Mouse (Mus musculus) urinary bladder, adult 2 months (tissue): ENCODE results near the gene Epha10. TPM values are rescaled to one million over a fixed set of nuclear protein-coding genes. Genes with fewer than 3 reads are reported as not detected.
"Not testable (repeated sequence)": the region's sequence is repeated elsewhere in the genome, so short reads cannot be mapped to it uniquely, and the experiment has no call there.

Source experiments
- DNase-seq: peaks from one replicate; pipeline ENCODE4 v3.0.0; 2022; ENCODE audit warnings: low spot score
- polyA plus RNA-seq: library from polyadenylated mRNA; depleted of rRNA; stranded (reverse); fragments of >200 nt; gene quantifications from 2 replicates; pipeline ENCODE4 v1.2.3, GENCODE M21; 2012

Gene Epha10
- polyA plus RNA-seq, 1 experiment, result not detected

DNA sequence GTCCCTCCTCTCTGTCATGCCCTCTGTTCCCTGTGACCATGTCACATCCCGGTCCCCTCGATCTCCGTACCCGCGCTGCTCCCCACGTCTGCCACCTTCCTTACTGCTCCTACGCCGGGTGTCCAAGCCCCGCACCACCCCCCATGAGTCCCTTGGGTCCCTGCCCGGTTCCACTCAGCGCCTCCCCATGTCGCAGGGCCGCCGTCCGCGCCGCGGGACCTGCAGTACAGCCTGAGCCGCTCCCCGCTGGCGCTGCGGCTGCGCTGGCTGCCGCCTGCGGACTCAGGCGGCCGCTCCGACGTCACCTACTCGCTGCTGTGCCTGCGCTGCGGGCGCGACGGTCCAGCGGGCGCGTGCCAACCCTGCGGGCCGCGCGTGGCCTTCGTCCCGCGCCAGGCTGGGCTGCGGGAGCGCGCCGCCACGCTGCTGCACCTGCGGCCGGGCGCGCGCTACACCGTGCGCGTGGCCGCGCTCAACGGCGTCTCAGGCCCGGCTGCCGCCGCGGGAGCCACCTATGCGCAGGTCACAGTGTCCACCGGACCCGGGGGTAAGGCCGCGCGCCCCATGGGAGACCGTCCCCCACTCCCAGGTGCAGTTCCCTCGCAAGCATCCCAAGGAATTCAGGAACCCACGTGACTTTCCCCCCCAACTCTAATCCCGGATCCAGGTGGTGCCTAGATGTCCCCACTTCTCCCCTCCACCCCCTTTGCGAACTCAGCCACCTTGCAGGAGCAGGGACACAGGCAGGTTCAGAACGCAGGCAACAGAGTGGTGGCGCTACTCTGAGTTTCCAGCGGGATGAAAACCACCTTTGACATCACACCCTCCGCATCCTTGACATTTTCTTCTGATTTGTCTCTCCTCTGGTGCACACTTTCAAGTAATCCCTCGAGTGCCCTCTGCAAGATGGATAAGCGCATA lies 14.1 kb downstream of the Epha10 start:
- DNase-seq, result no peak

DNA sequence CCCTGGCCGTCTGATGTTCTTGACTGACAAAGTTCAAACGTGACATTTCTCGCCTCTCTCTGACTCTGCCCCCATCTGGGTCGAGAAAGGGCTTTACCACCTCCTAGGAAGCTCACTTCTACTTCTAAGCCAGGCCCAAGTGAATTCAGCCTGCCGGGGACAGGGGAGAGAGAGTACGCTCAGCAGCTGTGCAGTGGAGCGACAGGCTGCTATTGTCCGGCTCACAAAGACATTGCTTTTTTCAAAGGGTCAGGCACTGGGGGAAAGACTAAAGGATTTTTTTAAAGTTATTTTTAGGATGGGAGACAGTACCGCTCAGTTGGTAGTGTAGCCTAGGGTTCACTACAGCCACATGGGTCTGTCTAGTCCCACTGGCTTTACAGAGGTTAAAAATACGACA lies 17.7 kb downstream of the Epha10 start:
- DNase-seq, result no peak

DNA sequence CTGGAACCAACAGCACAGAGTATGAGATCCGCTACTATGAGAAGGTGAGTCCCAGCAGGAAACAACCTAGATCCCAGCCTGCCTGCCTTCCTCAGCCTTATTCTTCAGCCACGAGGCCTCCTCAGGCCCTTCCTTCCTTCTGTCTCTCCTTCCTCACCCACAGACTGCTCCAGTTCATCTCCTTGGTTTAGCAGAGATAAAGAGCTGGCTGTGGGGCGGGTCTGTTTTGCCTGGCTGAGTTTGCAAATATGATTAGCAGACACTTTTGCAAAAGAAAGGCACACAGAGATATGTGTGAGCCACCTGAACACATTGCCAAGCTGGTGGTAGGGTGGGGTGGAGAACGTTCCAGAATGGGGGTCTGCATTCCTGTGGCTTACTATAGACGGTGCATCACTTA lies 19.2 kb downstream of the Epha10 start:
- DNase-seq, result no peak

DNA sequence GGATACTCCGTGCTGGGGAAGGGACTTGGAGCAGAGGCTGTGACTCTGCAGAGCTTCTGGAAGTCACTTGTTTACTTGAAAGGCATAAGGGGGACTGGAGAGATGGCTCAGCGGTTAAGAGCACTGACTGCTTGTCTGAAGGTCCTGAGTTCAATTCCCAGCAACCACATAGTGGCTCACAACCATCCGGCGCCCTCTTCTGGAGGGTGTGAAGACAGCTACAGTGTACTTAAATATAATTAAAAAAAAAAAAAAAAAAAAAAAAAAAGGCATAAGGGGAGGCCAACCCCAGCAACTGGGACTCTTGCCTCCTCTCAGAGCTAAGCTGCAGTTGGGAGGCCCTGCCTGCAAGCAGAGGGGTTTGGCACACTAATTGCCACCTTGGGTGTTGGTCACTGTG lies 24.7 kb downstream of the Epha10 start:
- DNase-seq, result no peak

DNA sequence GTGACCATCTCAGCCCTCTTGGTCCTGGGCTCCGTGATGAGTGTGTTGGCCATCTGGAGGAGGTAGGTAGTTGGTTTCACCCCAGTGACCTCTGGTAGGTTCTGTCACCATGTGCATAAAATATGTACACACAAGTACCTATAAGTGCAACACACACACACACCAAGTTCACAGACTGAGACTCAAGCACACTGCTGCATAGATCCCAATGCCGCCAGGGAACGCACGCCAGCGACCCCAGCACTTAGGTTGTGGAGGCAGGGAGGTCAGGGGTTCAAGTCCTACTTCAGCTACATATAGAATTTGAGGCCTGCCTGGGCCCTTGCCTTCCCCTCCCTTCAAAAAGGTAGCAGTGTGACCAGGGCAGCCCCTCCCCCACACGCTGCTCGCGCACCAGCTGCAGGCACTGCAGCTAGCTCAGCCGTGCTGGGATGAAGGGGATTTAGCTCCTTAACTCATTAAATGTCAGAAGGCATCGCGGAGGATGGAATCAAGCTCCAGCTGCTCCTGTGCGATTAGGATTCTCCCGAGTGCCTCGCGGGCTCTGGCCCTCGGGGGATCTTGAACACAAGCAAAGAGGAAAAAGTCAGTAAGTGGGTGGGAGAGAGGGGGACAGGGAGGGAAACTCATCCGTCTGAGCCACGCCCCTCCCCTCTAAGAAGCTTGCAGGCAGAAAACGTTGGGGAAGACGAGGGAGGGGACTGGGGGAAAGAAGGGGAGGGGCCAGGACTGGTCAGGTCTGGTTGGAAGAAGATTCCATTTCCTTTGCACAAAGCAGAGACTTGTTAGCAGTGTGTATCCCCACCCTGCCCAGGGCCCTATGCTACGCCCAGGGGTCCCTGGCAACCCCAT lies 25.5 kb downstream of the Epha10 start:
- DNase-seq, result no peak

DNA sequence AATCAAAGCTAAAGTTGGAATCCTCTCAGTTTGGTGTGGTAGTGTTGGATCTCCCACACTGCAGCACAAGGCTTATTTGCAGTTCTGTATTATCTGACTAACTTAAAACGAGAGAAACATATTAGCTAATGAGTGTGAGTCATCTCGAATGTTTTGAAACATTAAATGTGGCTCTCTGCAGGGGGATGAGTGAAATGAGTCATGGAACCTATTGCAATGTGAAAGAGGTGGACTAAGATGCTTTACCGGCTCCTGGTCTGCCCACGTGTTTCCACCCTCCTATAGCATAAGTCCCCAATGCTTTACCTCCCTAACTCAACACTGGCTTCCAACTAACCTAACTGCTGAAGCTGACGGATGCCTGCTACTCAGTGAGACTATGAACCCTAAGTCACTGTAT lies 47.4 kb downstream of the Epha10 start:
- DNase-seq, result no peak

DNA sequence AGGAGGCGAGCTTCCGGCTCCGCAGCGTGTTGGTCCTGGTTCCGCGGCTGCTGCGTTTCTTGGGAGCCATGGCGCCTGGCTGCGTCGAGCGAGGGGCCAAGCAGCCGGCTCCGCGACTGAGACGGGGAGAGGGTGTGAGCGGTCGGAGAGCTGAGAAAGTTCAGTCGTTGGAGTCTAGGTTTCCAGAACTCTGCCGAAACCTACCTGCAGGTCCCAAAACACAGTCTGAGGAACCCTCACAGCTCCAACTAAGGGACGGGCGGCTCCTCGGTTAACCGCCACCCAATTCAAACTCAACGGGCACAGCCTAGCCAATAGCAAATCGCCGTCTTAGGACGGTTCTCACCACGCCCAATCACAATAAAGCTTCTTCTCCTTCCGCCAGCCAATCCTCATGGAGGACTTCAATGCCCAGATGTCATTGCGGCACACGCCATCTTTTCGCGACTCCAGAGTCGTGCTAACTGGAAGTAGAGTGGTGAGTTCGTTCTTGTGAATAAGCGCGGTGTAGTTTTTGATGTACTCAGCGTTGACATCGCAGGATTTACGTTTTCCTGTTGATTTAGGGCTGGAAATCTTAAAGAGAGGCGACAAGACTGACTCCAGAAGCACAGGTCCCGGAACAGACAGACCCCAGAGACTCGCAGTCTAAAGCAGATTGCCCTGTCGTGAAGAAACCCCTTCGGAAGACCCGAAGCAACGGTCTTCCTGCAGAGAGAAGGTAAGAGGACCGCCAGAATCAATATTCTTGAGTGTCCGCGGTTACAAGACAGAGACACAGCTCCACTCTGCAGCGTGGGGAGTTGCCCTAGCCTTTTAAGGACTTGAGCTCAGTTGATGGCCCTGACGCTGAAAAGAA lies 56.1 kb downstream of the Epha10 start, which contains the start of gene 9930104L06Rik:
TSS of gene 9930104L06Rik (plus strand) at position 436 of the 859 bp plus-strand sequence.
- DNase-seq, result peak; percentile 77

DNA sequence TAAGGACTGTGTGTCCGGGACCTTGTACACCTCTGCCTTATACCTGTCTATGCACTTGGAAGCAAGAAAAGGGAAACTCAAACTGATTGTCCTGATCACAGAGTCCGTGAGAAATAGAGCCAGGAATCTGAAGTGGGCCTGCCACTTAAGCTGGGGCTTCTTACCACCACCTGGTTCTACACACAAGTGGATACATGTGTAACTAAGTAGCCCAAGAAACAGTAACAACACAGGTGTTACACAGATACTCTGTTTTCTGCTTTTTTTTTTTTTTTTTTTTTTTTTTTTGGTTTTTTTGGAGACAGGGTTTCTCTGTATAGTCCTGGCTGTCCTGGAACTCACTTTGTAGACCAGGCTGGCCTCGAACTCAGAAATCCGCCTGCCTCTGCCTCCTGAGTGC lies 58.5 kb downstream of the Epha10 start, which contains the start of gene Cdca8:
TSS of gene Cdca8 (minus strand) at position 101 of the 400 bp plus-strand sequence.
- not testable (repeated sequence) for DNase-seq

DNA sequence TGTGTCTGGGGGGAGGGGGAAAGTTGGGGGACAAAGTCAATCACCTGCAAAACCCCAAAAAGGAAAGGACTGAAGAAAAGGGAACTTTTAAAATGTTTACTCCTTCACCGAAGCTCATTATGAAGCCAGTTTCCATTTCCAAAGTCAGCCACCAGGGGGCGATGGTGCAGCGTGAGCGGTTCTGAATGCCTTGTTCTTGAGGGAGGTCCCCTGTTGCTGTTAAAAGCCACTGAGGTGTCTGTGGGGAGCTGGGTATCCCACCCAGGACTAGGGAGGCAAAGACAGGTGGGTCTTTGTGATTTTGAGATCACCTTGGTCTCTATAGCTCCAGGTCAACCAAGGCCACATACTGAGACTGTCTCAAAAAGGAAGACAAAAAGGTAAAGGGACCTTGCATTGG lies 62.3 kb downstream of the Epha10 start:
- DNase-seq, result peak; percentile 59

DNA sequence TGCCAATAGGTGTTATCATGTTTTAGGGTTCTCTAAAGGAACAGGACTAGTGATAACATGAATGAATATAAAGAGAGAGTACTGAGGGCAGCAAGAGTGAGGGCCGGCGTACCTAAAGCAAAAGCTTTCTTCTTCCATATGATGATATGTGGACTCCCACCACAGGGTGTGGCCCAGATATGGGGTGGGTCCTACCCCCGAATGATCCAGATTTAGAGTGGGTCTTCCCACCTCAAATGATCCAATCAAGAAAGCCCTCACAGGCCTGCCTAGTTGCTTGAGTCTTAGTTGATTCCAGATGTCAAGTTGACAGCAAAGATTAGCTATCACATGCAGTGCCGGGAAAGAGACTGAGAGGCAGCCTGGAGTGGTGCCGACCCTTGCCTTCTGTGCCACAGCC lies 63.1 kb downstream of the Epha10 start:
- no peak for DNase-seq

DNA sequence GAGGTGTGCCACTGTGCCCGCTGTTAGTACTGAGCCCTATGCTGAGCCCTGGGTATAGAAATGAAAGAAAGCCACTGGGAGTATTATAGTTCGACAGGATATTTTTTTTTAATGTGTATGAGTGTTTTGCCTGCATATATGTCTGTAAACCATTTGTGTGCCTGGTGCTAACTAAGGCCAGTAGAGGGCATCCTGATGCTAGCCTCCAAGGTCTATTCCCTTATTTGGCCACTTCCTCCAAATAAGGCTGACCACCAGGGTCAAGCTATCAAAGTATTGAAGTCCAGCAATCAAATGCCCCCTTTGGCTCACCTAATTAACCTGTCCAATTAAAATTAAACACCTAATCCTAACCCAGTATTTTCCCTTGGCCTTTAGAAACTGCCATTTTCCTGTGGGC lies 64.3 kb downstream of the Epha10 start:
- DNase-seq, result no peak

DNA sequence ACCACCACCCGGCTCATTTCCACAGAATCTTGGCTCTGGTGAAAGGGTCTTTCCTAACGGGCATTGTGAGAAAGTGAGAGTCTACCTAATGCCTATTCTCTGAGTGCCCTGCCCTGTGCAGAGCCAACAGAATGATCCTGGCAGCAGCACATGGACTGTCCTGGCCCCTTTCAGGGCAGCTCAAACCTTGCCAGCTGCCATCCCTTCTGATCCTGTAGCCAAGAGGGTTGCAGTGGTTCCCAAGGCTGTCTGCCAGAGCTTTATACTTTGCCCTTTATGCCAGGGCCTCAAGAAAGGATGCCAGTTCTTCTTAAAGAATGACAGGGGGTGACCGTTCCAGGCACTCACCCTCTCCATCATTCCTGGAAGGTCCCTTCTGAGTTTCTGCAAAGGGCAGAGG lies 68.8 kb downstream of the Epha10 start:
- no peak for DNase-seq

DNA sequence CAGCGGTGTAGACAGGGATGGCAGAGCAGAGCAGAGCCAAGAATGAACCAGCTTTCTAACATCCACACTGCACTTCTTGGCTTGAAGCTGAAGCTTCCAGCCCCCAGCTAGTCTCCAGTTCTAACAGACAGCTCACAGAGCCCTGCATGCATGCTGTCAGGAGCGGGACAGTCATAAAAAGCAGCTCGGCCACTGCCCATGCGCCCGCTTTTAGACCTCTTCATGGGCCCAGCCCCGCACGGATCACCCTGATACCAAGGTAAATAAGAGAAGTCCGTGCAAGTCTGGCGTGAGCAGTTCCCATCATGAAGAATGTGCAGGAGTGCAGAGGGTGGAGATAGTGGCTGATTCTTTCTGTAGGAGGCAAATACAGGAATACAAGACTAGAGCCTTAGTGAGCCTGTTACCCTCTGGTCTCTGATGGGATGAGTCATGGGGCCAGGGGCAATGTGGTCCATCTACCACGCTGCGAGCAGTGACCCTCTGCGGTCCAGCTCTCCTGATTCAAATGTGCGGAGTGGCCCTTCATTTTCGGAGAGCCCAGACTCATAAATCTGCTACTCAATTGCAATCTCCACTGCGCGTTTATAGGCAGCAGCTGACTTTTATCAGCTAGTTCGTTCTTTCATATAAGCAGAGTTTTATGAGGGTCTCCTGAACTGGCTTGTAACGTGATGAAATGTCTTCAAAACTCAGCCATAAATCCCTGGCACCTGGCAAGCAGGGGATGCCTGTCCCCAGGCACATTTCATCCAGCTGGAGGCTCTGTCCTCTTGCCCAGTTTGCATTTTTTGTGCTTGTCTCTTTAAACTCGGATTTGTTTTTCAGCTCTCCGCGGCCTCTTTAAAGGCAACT lies 69.7 kb downstream of the Epha10 start:
- no peak for DNase-seq

DNA sequence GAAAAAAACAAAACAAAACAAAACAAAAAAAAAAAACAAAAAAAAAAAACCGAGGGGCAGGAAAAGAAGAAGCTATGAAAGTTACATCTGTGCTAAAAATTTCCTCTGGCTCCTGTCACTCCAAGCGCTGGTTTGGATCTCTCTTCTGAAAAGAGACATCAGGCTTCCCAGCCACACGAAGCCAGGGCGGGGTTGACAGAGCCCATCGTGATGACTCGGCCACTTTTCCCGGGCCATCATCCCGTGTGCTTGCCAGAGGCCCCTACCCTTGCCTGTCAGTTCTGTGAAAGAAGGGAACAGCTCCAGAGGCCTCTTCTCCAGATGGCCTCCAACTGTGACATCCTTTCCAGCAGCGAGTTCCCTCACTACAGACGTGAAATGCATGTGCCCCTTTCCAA lies 70.3 kb downstream of the Epha10 start:
- no peak for DNase-seq

DNA sequence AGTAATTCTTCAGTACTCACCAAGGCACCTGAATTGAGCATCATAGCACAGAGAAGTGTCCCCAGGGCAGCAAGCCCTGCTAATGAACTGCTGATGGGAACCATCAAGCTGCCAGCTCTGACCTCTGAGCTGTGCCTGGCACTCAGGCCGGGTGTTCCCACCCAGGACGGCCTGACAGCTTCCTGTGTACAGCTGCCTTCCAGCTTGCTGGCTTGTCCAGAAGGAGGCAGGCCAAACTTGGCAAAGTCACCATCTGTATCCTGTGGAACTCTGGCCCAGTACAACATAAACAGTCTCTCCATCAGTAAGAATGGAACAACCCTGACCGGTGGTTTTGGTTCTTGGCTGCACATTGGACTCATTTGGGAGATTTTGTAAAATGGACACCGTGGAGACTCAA lies 72.8 kb downstream of the Epha10 start:
- DNase-seq, result no peak

DNA sequence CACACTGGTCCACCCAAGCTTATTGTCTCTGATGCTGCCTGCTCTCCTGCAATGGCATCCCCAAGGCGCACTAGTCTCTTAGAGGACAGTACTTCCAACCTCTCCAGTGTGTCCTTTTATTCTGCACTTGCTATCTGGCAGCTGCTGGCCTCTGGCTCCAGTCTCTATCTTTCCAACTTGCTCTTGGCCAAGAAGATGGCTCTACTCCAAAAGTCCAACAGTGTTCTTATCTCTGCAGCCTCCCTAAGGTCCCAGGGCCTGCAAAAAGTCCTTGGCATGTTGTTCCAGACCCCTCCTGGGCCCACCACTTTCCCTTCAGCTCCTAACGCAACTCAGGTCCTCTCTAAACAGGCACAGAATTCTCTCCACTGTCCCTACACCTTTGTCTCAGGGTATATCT lies 76.6 kb downstream of the Epha10 start:
- DNase-seq, result no peak

DNA sequence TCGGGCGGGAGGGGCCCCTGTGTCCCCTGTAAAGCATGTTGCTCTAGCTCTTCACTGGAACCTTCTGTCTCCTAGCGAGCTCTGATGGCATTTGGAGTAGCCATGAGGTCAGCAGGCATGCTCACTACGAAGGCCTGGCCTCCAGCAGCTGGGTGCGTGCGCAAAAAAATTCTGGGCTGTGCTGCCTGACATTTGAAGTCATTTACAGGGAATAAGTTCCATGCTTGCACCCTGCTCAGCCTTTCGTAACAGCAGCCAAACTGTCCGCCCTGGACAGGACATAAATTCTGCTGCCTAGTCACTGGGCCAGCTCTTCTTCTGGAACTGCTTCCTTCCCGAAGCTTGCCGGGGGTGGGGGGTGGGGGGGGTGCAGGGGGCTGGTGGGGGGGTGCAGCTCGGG lies 78.4 kb downstream of the Epha10 start:
- DNase-seq, result no peak

DNA sequence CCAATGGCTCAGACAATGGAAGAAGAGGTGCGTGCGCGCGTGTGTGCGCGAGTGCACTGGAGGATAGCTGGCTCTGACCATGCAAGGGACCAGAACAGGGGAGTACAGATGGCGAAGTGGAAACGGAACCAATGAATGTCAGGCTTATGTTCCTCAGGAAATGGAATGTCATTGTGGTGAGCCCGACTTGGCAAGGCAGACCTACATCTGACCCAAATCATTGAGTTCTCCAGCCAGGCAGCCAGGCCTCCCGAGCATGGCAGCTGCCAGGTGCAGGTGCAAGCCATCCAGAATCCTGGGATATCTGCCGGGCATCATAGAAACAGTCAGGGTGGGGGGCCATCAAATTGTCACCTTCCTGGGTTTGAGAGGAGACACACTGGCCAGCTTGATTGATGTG lies 80.2 kb downstream of the Epha10 start:
- DNase-seq, result no peak

DNA sequence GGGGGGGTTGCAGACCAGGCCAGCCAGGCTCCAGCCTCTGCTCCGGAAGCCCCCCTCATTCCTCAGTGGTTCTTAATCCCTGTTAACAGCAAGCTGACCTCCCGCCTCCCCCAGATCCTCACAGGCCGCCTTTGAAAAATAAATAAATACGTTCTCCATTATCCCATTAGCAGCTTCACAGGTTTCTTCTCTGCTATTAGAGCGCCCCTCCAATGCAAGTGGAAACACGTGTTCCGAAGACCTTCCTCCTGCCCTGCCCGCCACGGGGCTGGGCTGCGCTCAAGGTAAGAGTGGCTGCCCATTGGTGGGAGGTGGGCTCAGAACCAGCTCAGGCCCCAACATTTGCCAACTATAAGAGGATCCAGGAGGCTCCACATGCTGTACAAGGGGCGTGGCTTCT lies 81.9 kb downstream of the Epha10 start:
- DNase-seq, result no peak

DNA sequence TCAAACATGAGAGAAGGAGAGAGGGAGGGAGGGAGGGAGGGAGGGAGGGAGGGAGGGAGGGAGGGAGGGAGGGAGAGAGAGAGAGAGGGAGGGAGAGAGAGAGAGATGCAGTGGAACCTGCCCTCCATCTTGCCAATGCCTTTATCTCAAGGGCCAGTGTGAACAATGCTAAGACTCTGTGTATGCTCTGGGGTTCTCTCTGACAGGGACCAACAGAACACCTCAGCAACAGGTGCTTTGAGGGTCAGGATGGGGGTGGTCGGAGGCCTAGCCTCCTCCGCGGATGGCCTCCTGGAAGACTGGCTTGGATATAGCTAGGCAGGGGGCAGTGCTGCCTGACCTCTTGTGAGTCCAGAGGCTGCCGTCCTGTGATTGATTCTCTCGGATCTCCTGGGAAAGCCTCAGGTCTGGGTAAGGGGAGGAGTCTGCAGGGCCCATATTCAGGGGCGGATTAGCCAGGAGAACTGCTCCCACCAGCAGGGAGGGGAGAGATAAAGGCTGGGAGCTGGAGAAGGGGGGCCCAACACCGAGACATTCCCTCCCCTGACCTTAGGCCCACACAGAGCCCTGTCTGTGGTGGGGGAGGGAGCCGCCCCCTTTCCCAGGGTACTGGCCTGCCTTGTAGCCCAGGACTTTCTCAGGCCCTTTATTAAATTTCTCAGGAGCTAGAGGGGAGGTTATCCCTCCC lies 84.4 kb downstream of the Epha10 start:
- DNase-seq, result no peak
